Mouse (Mus musculus): ENCODE data around the gene Spocd1. TPM values are rescaled to one million over a fixed set of nuclear protein-coding genes. Genes with fewer than 3 reads are reported as not detected.

The Spocd1 gene
- total and polyA plus RNA-seq, 3 experiments, result 0.03 TPM; not detected in 2

DNA sequence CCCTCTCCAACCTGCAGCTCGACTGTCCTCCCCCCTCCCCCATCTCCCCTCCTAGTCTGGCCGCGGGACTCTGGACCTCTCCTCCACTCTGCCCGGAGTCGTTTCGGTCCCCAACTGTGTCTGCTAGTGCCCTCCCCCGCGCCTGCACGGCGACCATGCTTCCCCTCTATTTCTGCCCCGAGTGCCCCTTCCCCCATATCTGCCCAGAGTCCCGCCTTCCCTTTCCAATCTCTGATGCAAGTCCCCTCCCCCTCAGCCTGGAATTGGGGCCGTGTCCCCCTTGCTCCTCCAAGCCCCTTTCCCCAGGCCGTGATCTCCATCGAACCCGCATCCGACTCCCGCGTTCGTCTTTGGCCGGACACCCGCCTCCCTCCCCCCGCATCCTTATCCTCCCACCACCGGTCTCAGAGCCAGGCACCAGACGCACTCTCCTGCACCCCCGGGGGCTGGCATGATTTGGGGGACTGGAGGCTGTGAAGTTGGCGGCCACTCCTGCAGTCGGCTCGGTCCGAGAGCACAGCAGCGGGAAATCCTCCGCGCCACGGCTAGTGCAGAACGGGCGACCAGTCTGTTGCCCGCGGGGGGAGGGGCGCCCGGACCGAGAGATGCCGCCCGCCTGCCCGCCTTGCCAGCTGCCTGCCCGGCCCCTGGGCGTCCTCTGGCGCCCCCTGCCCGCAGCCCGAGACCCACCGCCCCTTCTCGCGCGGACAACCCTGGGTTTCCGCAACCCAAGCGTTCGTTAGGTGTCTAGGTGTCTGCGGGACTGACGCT is 56.8 kb downstream of the Spocd1 start:
- no peak overlapping the region for H3K4me3 ChIP-seq (ENCODE audit: control insufficient read depth in 1 of 2, insufficient read depth in 1 of 2, low read depth in 2 of 2, low read length in 2 of 2)
- DNase-seq (ENCODE audit: low read depth, low spot score), result no peak

GRCm38 (mm10) chr4:129987825-129988504 is 58.9 kb downstream of the Spocd1 start:
- Histone ChIP-seq H3K27ac (ENCODE audit: control insufficient read depth, low read depth, low read length) (no peak overlapping the region), H3K9me3 (replicated peaks; ENCODE audit: insufficient read depth, low read length) (no peaks in the 10 kb centered on the region), H3K79me2 (ENCODE audit: control insufficient read depth, insufficient read depth, low read length, poor library complexity) (no peaks in the 10 kb centered on the region), H3K4me3 (ENCODE audit: control insufficient read depth in 1 of 2, insufficient read depth in 1 of 2, low read depth in 2 of 2, low read length in 2 of 2) (no peak overlapping the region), H3K27me3 (ENCODE audit: control insufficient read depth in 1 of 2, insufficient read depth in 2 of 2, low read length in 2 of 2) (no peaks in the 10 kb centered on the region), H3K36me3 (ENCODE audit: control insufficient read depth in 1 of 2, insufficient read depth in 2 of 2, low read length in 2 of 2) (no peaks in the 10 kb centered on the region), H3K9ac (ENCODE audit: control insufficient read depth, low read depth, low read length, poor library complexity, severe bottlenecking) (no peak overlapping the region), H3K4me1 (ENCODE audit: control insufficient read depth in 1 of 2, insufficient read depth in 2 of 2, low read length in 2 of 2) (no peaks in the 10 kb centered on the region)
- TF ChIP-seq NELFE (IDR thresholded peaks at IDR 0.05; ENCODE audit: low read depth, low read length), result no peak
- no peak for TF ChIP-seq MYB (IDR thresholded peaks at IDR 0.05; ENCODE audit: low read depth, low read length)
- no peak for TF ChIP-seq JUND (IDR thresholded peaks at IDR 0.05; ENCODE audit: low read depth, low read length)
- no peak for TF ChIP-seq ZMIZ1 (IDR thresholded peaks at IDR 0.05; ENCODE audit: low read depth, low read length)
- no peak for TF ChIP-seq SIN3A (IDR thresholded peaks at IDR 0.05; ENCODE audit: low read length)
- TF ChIP-seq TAL1 (IDR thresholded peaks at IDR 0.05; ENCODE audit: low read length), result no peak
- DNase-seq (ENCODE audit: low read depth, low spot score), result no peak

More for the DNA sequence above, 56.8 kb downstream of the Spocd1 start:
- no peaks in the 10 kb centered on the region for H3K36me3 ChIP-seq (ENCODE audit: control insufficient read depth in 1 of 2, insufficient read depth in 2 of 2, low read length in 2 of 2)
- H3K27ac ChIP-seq (ENCODE audit: control insufficient read depth, low read depth, low read length), result no peak overlapping the region
- H3K79me2 ChIP-seq (ENCODE audit: control insufficient read depth, insufficient read depth, low read length, poor library complexity), result no peaks in the 10 kb centered on the region
- no peaks in the 10 kb centered on the region; a peak in 1 of 4 replicates for H3K27me3 ChIP-seq (ENCODE audit: control insufficient read depth in 1 of 2, insufficient read depth in 2 of 2, low read length in 2 of 2)
- H3K4me1 ChIP-seq (ENCODE audit: control insufficient read depth in 1 of 2, insufficient read depth in 2 of 2, low read length in 2 of 2), result no peaks in the 10 kb centered on the region
- TF ChIP-seq KAT2A (conservative IDR thresholded peaks at IDR 0.05; ENCODE audit: low read depth, low read length) (no peak), NELFE (IDR thresholded peaks at IDR 0.05; ENCODE audit: low read depth, low read length) (no peak), BHLHE40 (IDR thresholded peaks at IDR 0.05; ENCODE audit: borderline replicate concordance, low read depth, low read length) (no peak), ETS1 (IDR thresholded peaks at IDR 0.05; ENCODE audit: low read depth, low read length) (no peak)
- no peaks in the 10 kb centered on the region for H3K9me3 ChIP-seq (replicated peaks; ENCODE audit: insufficient read depth, low read length)
- no peak overlapping the region for H3K9ac ChIP-seq (ENCODE audit: control insufficient read depth, low read depth, low read length, poor library complexity, severe bottlenecking)

GRCm38 (mm10) chr4:129989925-129990324 is 60.9 kb downstream of the Spocd1 start:
- no peak overlapping the region for H3K4me3 ChIP-seq (ENCODE audit: control insufficient read depth in 1 of 2, insufficient read depth in 1 of 2, low read depth in 2 of 2, low read length in 2 of 2)
- H3K9ac ChIP-seq (ENCODE audit: control insufficient read depth, low read depth, low read length, poor library complexity, severe bottlenecking), result no peak overlapping the region
- no peaks in the 10 kb centered on the region for H3K27me3 ChIP-seq (ENCODE audit: control insufficient read depth in 1 of 2, insufficient read depth in 2 of 2, low read length in 2 of 2)
- H3K4me1 ChIP-seq (ENCODE audit: control insufficient read depth in 1 of 2, insufficient read depth in 2 of 2, low read length in 2 of 2), result no peaks in the 10 kb centered on the region
- DNase-seq (ENCODE audit: low read depth, low spot score), result no peak
- H3K9me3 ChIP-seq (replicated peaks; ENCODE audit: insufficient read depth, low read length), result no peaks in the 10 kb centered on the region
- H3K27ac ChIP-seq (ENCODE audit: control insufficient read depth, low read depth, low read length), result no peak overlapping the region
- no peak for TF ChIP-seq GABPA (IDR thresholded peaks at IDR 0.05; ENCODE audit: low read depth, low read length)
- no peak for TF ChIP-seq ZKSCAN1 (IDR thresholded peaks at IDR 0.05; ENCODE audit: low read depth, low read length)
- no peak for TF ChIP-seq TAL1 (IDR thresholded peaks at IDR 0.05; ENCODE audit: low read length)
- no peak for TF ChIP-seq TBP (IDR thresholded peaks at IDR 0.05; ENCODE audit: low read depth, low read length)
- no peak for TF ChIP-seq ZC3H11A (IDR thresholded peaks at IDR 0.05; ENCODE audit: low read depth, low read length)
- no peak for TF ChIP-seq BHLHE40 (IDR thresholded peaks at IDR 0.05; ENCODE audit: borderline replicate concordance, low read depth, low read length)
- no peak for TF ChIP-seq CHD1 (IDR thresholded peaks at IDR 0.05; ENCODE audit: low read depth, low read length)
- TF ChIP-seq GATA1 (IDR thresholded peaks at IDR 0.05; ENCODE audit: low read depth, low read length), result no peak
- no peaks in the 10 kb centered on the region for H3K36me3 ChIP-seq (ENCODE audit: control insufficient read depth in 1 of 2, insufficient read depth in 2 of 2, low read length in 2 of 2)
- H3K79me2 ChIP-seq (ENCODE audit: control insufficient read depth, insufficient read depth, low read length, poor library complexity), result no peaks in the 10 kb centered on the region
